Mouse (Mus musculus) duodenum, adult 2 months (tissue): ENCODE measurements around the gene Bglap2. TPM values are rescaled to one million over a fixed set of nuclear protein-coding genes. Genes with fewer than 3 reads are reported as not detected.

Source experiments
- polyA plus RNA-seq: library from polyadenylated mRNA; depleted of rRNA; stranded (reverse); fragments of >200 nt; gene quantifications from 2 replicates; pipeline ENCODE4 v1.2.3, GENCODE M21; 2012; ENCODE audit warnings: low replicate concordance; rRNA removed

Gene Bglap2
- 0.92 TPM in 1 of 2 replicates, not detected in the other for polyA plus RNA-seq

GRCm38 (mm10) chr3:88378599-88378998 is at the start of gene Bglap2:
TSS of gene Bglap2 (minus strand) at chr3:88378699.

GRCm38 (mm10) chr3:88424605-88425329 is 46.3 kb upstream of the Bglap2 start, which contains the start of gene Slc25a44:
TSS of gene Slc25a44 (minus strand) at chr3:88425139.

GRCm38 (mm10) chr3:88409741-88410644 is 31.5 kb upstream of the Bglap2 start, which contains the start of gene Pmf1:
TSS of gene Pmf1 (minus strand) at chr3:88410331.

GRCm38 (mm10) chr3:88384364-88384763 is 5.9 kb upstream of the Bglap2 start, which contains the start of gene Bglap:
TSS of gene Bglap (minus strand) at chr3:88384464.

GRCm38 (mm10) chr3:88372643-88373042 is 5.9 kb downstream of the Bglap2 start, which contains the start of gene Bglap3:
TSS of gene Bglap3 (minus strand) at chr3:88372743.

GRCm38 (mm10) chr3:88364337-88364736 is 14.2 kb downstream of the Bglap2 start, which contains the start of gene Paqr6:
TSS of gene Paqr6 (plus strand) at chr3:88364584.

GRCm38 (mm10) chr3:88336058-88337013 is 42.2 kb downstream of the Bglap2 start, which contains the start of the genes Tmem79 and Smg5:
TSS of gene Tmem79 (minus strand) at chr3:88336148.
TSS of gene Smg5 (plus strand) at chr3:88336260.

Other genes with a start within 250 kb of the Bglap2 start
- gene Mef2d, start 236.3 kb downstream of the Bglap2 start, polyA plus RNA-seq: 58.2 and 67.0 TPM in 2 replicates
- 12.4 and 47.3 TPM in 2 replicates for gene Rhbg, start 124.0 kb downstream of the Bglap2 start, polyA plus RNA-seq
- not detected in 2 replicates for gene Gm38392, start 91.5 kb downstream of the Bglap2 start, polyA plus RNA-seq
- gene Tsacc, start 81.7 kb downstream of the Bglap2 start, polyA plus RNA-seq: 0.83 and 1.6 TPM in 2 replicates
- gene Cct3, start 81.6 kb downstream of the Bglap2 start, polyA plus RNA-seq: 51.1 and 53.1 TPM in 2 replicates
- gene Glmp, start 53.7 kb downstream of the Bglap2 start, polyA plus RNA-seq: 130 and 216 TPM in 2 replicates
- gene Tmem79, start 42.6 kb downstream of the Bglap2 start, polyA plus RNA-seq: 42.5 and 51.7 TPM in 2 replicates
- 49.4 and 79.7 TPM in 2 replicates for gene Smg5, start 42.4 kb downstream of the Bglap2 start, polyA plus RNA-seq
- 3.5 and 4.6 TPM in 2 replicates for gene Paqr6, start 14.1 kb downstream of the Bglap2 start, polyA plus RNA-seq
- 3.7 and 5.3 TPM in 2 replicates for gene Bglap3, start 6.0 kb downstream of the Bglap2 start, polyA plus RNA-seq
- 2.2 and 3.3 TPM in 2 replicates for gene Bglap, start 5.8 kb upstream of the Bglap2 start, polyA plus RNA-seq
- gene Pmf1, start 31.6 kb upstream of the Bglap2 start, polyA plus RNA-seq: 95.3 and 128 TPM in 2 replicates
- gene Slc25a44, start 46.4 kb upstream of the Bglap2 start, polyA plus RNA-seq: 19.7 and 31.1 TPM in 2 replicates
- 187 and 317 TPM in 2 replicates for gene Sema4a, start 82.5 kb upstream of the Bglap2 start, polyA plus RNA-seq
- gene Lmna, start 131.3 kb upstream of the Bglap2 start, polyA plus RNA-seq: 124 and 179 TPM in 2 replicates
- 0.24 and 0.51 TPM in 2 replicates for gene Mex3a, start 153.7 kb upstream of the Bglap2 start, polyA plus RNA-seq
- gene Rab25, start 169.6 kb upstream of the Bglap2 start, polyA plus RNA-seq: 189 and 203 TPM in 2 replicates
- 163 and 174 TPM in 2 replicates for gene Lamtor2, start 174.4 kb upstream of the Bglap2 start, polyA plus RNA-seq
- 35.6 and 53.0 TPM in 2 replicates for gene Ubqln4, start 175.1 kb upstream of the Bglap2 start, polyA plus RNA-seq
- gene Ssr2, start 197.2 kb upstream of the Bglap2 start, polyA plus RNA-seq: 198 and 233 TPM in 2 replicates
- gene Arhgef2, start 227.3 kb upstream of the Bglap2 start, polyA plus RNA-seq: 67.3 and 80.5 TPM in 2 replicates